Mouse (Mus musculus) liver, embryonic 16.5 days (tissue): ENCODE results near the gene Rbm20. TPM values are rescaled to one million over a fixed set of nuclear protein-coding genes. Genes with fewer than 3 reads are reported as not detected.

Experiments used
- ATAC-seq: fragments of 200-750 bp; cut with Nextera tagmentation; 2 replicates; pipeline ENCODE4 v1.8.0; 2017; ENCODE audit warnings: low read depth, mild to moderate bottlenecking, moderate number of reproducible peaks, moderate library complexity
- H3K27ac ChIP-seq: fragments of 300-500 bp; sonication (generic); 2 replicates; pipeline ENCODE4 v1.5.1; 2014; ENCODE audit warnings: mild to moderate bottlenecking, low read length
- H3K27me3 ChIP-seq: fragments of 300-500 bp; sonication (generic); 2 replicates; pipeline ENCODE4 v1.6.1; 2014; ENCODE audit warnings: low read depth, low read length, mixed read lengths; ENCODE audit not compliant: control insufficient read depth, insufficient read depth
- H3K36me3 ChIP-seq: fragments of 300-500 bp; sonication (generic); 2 replicates; pipeline ENCODE4 v1.6.1; 2014; ENCODE audit warnings: mild to moderate bottlenecking; ENCODE audit not compliant: control insufficient read depth, insufficient read depth
- H3K4me1 ChIP-seq: fragments of 300-500 bp; sonication (generic); 2 replicates; pipeline ENCODE4 v1.6.1; 2014; ENCODE audit warnings: low read depth, low read length, mixed read lengths; ENCODE audit not compliant: control insufficient read depth
- H3K4me2 ChIP-seq: fragments of 300-500 bp; sonication (generic); 2 replicates; pipeline ENCODE4 v1.6.1; 2014; ENCODE audit warnings: low read depth, low read length, mixed read lengths
- H3K4me3 ChIP-seq: fragments of 300-500 bp; sonication (generic); 2 replicates; pipeline ENCODE4 v1.5.1; 2014; ENCODE audit warnings: low read depth, mild to moderate bottlenecking, low read length
- H3K9ac ChIP-seq: fragments of 300-500 bp; sonication (generic); 2 replicates; pipeline ENCODE4 v1.6.1; 2014; ENCODE audit warnings: low read depth, low read length
- H3K9me3 ChIP-seq: fragments of 300-500 bp; sonication (generic); replicated peaks from 2 replicates; pipeline ENCODE4 v1.6.1; 2016; ENCODE audit warnings: low read length; ENCODE audit not compliant: control insufficient read depth
- WGBS: fragments of 180-500 bp; shearing (Covaris S2); extraction: QIAGEN DNeasy Blood & Tissue Kit; methylation state at CpG from one replicate; pipeline ENCODE4 v1.1.7; 2014; ENCODE audit not compliant: insufficient replicate concordance; 5-methylcytosine and 5-hydroxymethylcytosine counted together
- polyA plus RNA-seq: library from polyadenylated mRNA; unstranded; fragments of >200 nt; fragmentation: Nextera tagmentation; extraction: Ambion mirVana; gene quantifications from 2 replicates; pipeline ENCODE4 v1.2.1, GENCODE M21; 2015

The Rbm20 gene
- polyA plus RNA-seq, 1 experiment from 2014 or later: 0.25 TPM

DNA sequence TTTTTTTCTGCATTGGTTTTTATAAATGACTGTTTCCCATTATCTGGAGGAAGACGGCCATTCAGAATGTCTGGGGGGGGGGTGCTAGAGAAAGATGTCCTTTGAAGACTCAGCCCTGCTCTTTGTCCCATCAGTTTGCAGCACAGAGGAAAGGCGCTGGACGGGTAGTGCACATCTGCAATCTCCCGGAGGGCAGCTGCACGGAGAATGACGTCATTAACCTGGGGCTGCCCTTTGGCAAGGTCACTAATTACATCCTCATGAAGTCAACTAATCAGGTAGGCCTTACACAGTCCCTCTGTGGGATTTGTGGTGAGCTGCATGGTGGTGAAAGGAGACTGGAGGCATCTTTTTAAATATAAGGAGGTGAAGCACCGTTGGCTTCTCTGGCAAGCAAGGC lies 155.4 kb downstream of the Rbm20 start:
- no peaks in the 10 kb centered on the region for H3K27me3 ChIP-seq
- 54% methylated on average over 7 of the region's 7 CpGs for WGBS
- H3K4me3 ChIP-seq: no peak overlapping the region
- no peak for ATAC-seq
- peaks cover 8% of the 10 kb centered on the region for H3K4me1 ChIP-seq
- no peaks in the 10 kb centered on the region for H3K9me3 ChIP-seq
- H3K27ac ChIP-seq: no peak overlapping the region
- H3K4me2 ChIP-seq: no peak overlapping the region
- no peak overlapping the region for H3K9ac ChIP-seq
- H3K36me3 ChIP-seq: no peaks in the 10 kb centered on the region

DNA sequence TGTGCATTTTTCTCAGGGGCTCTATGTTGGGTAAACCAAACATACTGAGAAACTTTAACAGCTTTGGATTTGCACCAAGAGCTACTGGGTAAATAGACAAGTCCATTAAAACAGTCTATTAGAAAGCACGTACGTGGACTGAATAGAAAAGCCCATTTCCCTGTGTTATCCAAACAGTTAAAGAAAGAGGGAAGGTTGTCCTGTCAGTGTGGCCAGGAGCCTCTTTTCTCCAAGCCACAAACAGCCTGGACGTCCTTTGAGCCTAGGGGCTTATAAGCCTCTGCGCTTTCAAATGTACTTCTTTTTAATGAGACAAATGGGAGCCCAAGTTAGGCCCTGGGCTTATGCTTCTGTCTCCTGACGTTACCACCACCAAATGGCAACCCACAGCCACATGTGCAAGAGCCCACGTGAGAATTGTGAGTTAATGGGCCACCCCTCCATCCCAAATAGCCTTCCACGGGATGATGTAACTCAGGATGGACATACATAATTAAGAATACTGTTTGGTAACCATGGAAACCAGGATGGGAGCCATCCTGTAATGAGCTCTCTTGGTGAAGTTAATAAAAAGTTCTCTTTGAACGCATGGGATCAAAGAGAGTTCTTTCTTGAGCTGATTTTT lies 156.8 kb downstream of the Rbm20 start:
- ATAC-seq: no peak
- Histone ChIP-seq H3K4me2 (no peak overlapping the region), H3K4me3 (no peak overlapping the region), H3K9me3 (no peaks in the 10 kb centered on the region), H3K27me3 (no peaks in the 10 kb centered on the region), H3K27ac (no peak overlapping the region), H3K36me3 (no peaks in the 10 kb centered on the region), H3K9ac (no peak overlapping the region), H3K4me1 (peaks cover 8% of the 10 kb centered on the region)
- 65% methylated on average over 8 of the region's 8 CpGs for WGBS

DNA sequence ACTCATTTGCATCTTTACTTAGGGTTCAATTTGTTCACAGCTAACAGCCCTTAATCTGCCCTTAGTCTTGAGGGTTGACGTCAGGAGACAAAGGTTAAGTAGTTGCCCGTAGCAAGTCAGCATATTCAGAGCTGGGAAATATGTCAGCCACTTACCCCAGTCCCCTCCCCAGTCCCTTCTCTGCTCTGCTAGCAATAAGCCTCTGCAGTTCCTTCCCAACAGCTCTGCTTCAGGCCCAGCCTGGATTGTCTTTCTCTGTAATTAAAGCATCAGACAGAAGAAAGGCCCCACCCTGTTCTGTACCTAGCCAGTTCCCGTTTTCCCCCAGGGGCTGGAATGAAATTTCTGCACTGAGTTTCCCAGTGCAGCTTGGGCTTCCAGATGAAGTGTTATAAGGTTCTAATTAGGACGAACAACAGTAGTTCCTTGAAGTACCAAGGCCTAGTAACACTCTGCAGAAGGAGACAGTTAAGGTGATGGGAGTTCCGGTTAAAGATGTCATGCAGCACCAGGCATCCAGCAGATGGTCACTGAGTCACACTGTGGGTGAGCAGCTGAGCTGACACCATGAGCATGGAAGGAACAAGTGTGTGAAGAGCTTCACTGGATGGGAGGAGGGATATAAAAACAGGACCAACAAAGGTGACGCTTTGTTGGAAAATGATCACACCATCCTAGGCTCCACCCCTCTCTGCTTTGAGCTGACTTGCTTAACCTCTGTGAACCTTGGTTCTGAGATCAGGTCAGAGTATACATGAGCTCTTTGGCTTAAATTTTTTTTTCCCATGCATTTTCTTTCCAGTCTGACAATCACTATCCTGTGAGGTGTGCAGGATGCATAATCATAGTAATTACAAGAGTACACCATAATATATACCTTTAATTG lies 159.7 kb downstream of the Rbm20 start:
- no peak overlapping the region for H3K27ac ChIP-seq
- H3K4me1 ChIP-seq: no peaks in the 10 kb centered on the region
- no peaks in the 10 kb centered on the region for H3K36me3 ChIP-seq
- no peak overlapping the region for H3K4me3 ChIP-seq
- no peak overlapping the region for H3K9ac ChIP-seq
- WGBS: 66% methylated on average over 6 of the region's 6 CpGs
- no peak overlapping the region for H3K4me2 ChIP-seq
- no peaks in the 10 kb centered on the region for H3K27me3 ChIP-seq
- no peaks in the 10 kb centered on the region for H3K9me3 ChIP-seq
- no peak for ATAC-seq

DNA sequence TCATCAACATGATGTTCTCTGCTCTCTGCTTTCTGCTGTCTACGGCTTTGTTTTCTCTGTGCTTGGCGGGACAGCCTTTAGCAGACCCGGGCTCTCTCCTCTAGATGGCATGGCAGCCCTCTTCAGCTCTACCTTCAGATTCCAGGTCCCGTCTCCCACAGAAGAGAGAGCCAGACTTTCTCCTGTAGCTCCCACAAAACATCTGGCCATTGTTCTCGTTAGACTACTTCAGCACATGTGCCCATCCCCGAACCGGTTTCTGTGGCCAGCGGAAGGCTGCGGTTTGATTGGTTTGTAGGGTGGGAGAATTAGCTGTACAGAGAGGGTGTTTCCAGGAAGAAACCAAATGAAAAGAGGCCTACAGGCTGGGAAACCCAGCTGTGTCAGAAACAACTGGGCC lies 161.7 kb downstream of the Rbm20 start:
- no peak for ATAC-seq
- H3K27me3 ChIP-seq: no peaks in the 10 kb centered on the region
- H3K4me2 ChIP-seq: no peak overlapping the region
- H3K9ac ChIP-seq: no peak overlapping the region
- 57% methylated on average over 9 of the region's 9 CpGs for WGBS
- H3K4me1 ChIP-seq: no peaks in the 10 kb centered on the region
- no peak overlapping the region for H3K4me3 ChIP-seq
- H3K36me3 ChIP-seq: no peaks in the 10 kb centered on the region
- no peaks in the 10 kb centered on the region for H3K9me3 ChIP-seq
- H3K27ac ChIP-seq: no peak overlapping the region

DNA sequence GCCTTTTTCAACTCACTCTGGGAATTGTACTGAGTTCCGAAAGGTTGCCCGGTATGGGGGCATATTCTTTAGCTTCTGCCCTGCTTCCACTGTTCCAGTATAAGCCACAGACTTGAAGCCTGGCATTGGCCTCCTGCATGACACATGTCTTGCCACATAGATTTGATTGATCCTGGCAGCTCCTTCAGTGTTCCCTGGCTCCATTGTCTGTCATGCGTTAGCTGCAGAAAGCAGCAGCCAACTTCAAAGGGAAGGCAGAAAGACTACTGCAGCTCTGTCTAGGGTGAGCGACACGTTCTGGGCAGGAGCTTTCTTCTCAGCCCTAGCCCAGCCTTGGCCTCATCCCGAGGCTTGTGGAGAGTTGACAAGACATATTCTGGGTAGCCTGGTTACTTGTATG lies 162.7 kb downstream of the Rbm20 start:
- Histone ChIP-seq H3K27me3 (no peaks in the 10 kb centered on the region), H3K4me1 (no peaks in the 10 kb centered on the region), H3K9me3 (no peaks in the 10 kb centered on the region), H3K4me3 (no peak overlapping the region), H3K27ac (no peak overlapping the region), H3K36me3 (no peaks in the 10 kb centered on the region), H3K4me2 (no peak overlapping the region), H3K9ac (no peak overlapping the region)
- 71% methylated on average over 6 of the region's 6 CpGs for WGBS
- no peak for ATAC-seq

DNA sequence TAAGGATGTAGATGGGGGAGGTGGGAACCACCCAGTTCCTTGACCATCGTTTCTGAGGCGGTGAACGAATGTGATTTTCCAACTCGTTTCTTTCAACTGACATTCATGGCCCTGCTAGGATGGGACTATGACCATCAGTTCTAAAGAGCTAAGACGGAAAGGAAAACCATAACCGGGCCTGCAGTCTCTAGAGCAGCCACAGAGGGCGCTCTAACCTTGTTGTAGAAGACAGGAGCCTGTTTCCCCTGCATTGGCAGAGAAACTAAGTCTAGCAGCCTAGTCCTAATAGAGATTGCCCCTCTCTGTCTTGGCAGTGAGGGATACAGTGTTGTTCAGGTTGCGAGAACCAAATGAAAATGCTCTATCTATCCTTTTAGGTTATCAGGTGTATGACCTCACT lies 164.8 kb downstream of the Rbm20 start:
- Histone ChIP-seq H3K27ac (no peak overlapping the region), H3K27me3 (no peaks in the 10 kb centered on the region), H3K4me3 (no peak overlapping the region), H3K4me2 (no peak overlapping the region), H3K36me3 (no peaks in the 10 kb centered on the region), H3K9ac (no peak overlapping the region), H3K9me3 (no peaks in the 10 kb centered on the region), H3K4me1 (no peaks in the 10 kb centered on the region)
- 64% methylated on average over 8 of the region's 8 CpGs for WGBS
- ATAC-seq: no peak

DNA sequence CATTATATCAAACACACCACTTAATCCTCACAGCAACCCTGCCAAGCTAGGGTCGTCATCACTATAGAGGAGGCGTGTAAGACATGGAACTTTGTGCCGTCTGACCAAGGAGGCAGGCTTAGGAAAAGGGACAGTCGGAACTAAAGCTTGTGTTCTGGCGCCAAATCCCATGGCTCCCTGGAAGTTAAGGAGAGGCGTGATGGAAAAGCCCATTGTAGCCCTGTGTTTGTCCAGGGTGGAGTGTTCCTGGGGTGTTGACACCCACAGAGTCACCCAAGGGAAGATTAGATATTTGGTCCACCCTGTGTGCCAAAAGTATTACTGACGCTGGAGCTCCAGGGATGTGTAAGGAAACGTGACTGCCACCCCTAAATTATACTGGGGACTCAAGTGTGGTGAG lies 166.9 kb downstream of the Rbm20 start:
- H3K4me1 ChIP-seq: peaks cover 7% of the 10 kb centered on the region
- WGBS: 77% methylated on average over 8 of the region's 8 CpGs

DNA sequence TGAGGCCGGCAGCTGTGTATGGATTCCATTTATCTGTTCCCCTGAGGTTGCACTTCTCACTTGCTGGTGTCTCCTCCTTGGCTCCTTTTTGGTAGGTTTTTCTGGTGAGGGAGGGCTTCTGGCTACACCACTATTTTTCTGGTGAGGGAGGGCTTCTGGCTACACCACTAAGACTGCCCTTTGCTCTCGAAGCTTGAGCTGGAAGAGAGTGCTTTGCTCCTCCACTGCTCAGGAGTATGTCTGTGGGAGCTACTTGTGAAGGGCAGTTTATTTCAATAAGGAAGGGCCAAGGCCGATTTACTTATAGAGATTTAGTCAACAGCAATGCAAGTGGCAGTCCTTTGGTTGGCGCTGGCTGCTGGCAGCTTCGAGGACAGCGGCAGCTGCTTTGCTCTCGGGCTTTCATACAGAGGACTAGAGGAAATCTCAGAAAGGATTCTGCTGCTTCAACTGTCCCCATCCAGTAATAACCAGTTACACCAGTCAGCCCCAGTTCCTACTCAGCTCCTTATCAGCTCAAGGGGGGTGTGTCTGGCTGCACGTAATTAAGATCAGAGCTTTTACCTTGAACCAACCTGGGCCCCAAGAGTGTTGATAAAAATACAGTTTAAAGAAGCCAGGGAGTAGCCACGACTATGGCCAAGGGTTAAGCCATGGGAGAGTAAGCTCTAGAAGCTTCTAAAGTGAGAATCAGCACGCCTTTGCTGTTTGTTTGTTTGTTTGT lies 171.3 kb downstream of the Rbm20 start:
- no peak overlapping the region for H3K9ac ChIP-seq
- no peaks in the 10 kb centered on the region for H3K9me3 ChIP-seq
- no peaks in the 10 kb centered on the region for H3K27me3 ChIP-seq
- H3K4me1 ChIP-seq: peaks cover 7% of the 10 kb centered on the region
- H3K27ac ChIP-seq: no peak overlapping the region
- 60% methylated on average over 10 of the region's 10 CpGs for WGBS
- H3K4me2 ChIP-seq: no peak overlapping the region
- H3K4me3 ChIP-seq: no peak overlapping the region
- H3K36me3 ChIP-seq: no peaks in the 10 kb centered on the region
- peak; percentile 64 for ATAC-seq

More for the DNA sequence above, 166.9 kb downstream of the Rbm20 start:
- Histone ChIP-seq H3K36me3 (no peaks in the 10 kb centered on the region), H3K27ac (no peak overlapping the region), H3K9ac (no peak overlapping the region), H3K27me3 (no peaks in the 10 kb centered on the region), H3K4me3 (no peak overlapping the region), H3K4me2 (no peak overlapping the region), H3K9me3 (no peaks in the 10 kb centered on the region)
- no peak for ATAC-seq
